Mouse (Mus musculus): Measurements from ENCODE around the gene Tmem104.

The Tmem104 gene

GRCm38 (mm10) chr11:115187224-115187639 lies at the start of gene Tmem104:
Gene Tmem104 (plus strand): TSS chr11:115187487.
- peak; percentile 99 to 100 for DNase-seq

- no peak for DNase-seq
Observed at GRCm38 (mm10) chr11:115138597-115139262, 48.6 kb upstream of the Tmem104 start.

GRCm38 (mm10) chr11:115141970-115142369 lies 45.3 kb upstream of the Tmem104 start:
- DNase-seq = no peak

GRCm38 (mm10) chr11:115147813-115148212 lies 39.5 kb upstream of the Tmem104 start:
- DNase-seq = no peak

GRCm38 (mm10) chr11:115150741-115151254 lies 36.5 kb upstream of the Tmem104 start:
- no peak for DNase-seq

- peak; percentile 81 to 82 for DNase-seq
Observed at GRCm38 (mm10) chr11:115151755-115152429, 35.4 kb upstream of the Tmem104 start.

GRCm38 (mm10) chr11:115153088-115153487 lies 34.2 kb upstream of the Tmem104 start:
- DNase-seq = no peak

GRCm38 (mm10) chr11:115153699-115154292 lies 33.5 kb upstream of the Tmem104 start:
- DNase-seq = peak; percentile 85 to 86

- DNase-seq = no peak
Observed at GRCm38 (mm10) chr11:115155053-115155634, 32.1 kb upstream of the Tmem104 start.

- DNase-seq = no peak
Observed at GRCm38 (mm10) chr11:115157933-115158719, 29.2 kb upstream of the Tmem104 start.

- DNase-seq = peak; percentile 91 to 97
Observed at GRCm38 (mm10) chr11:115160016-115160797, 27.1 kb upstream of the Tmem104 start.

- DNase-seq = peak; percentile 81 to 85
Observed at GRCm38 (mm10) chr11:115160883-115161577, 26.3 kb upstream of the Tmem104 start.

- no peak for DNase-seq
Observed at GRCm38 (mm10) chr11:115161578-115162204, 25.6 kb upstream of the Tmem104 start.

GRCm38 (mm10) chr11:115162205-115162601 lies 25.1 kb upstream of the Tmem104 start:
- no peak for DNase-seq

GRCm38 (mm10) chr11:115162832-115163480 lies 24.3 kb upstream of the Tmem104 start, which contains the start of gene Slc9a3r1:
Gene Slc9a3r1 (plus strand): TSS chr11:115163341.
- peak; percentile 99 for DNase-seq

- DNase-seq = peak in 1 of 2 experiments; percentile 52
Observed at GRCm38 (mm10) chr11:115163568-115164150, 23.6 kb upstream of the Tmem104 start.

GRCm38 (mm10) chr11:115164341-115164975 lies 22.8 kb upstream of the Tmem104 start:
- no peak for DNase-seq

- DNase-seq = peak; percentile 61 to 62
Observed at GRCm38 (mm10) chr11:115164976-115165374, 22.3 kb upstream of the Tmem104 start.

GRCm38 (mm10) chr11:115166776-115167175 lies 20.5 kb upstream of the Tmem104 start:
- no peak for DNase-seq

All from cerebellum, postnatal 36 days (tissue).